Mouse (Mus musculus) ES-CJ7 (cell line): ENCODE data around the gene Ebf1.

ENCODE experiments used
- DNase-seq: peaks from one replicate; pipeline ENCODE4 v3.0.0; 2011; ENCODE audit warnings: low read depth, low spot score

Gene Ebf1

DNA sequence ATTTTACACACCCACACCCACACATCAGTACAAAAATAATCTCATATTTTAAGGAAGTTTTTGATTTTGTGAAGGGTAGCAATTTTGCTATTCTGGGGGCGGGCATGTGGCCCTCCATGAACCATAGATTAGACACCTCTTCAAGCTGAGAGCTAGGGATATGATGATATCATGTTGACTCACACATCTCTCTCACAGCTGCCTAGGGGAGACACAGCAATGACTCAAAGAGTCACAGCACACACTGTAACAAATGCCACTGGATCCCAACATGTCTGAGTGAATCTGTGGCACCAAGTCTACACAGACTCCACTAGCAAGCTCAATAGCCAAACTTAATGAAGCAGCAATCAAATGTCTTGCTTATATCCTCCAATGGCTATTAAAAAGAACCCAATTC is 395.0 kb downstream of the Ebf1 start:
- DNase-seq, result no peak

DNA sequence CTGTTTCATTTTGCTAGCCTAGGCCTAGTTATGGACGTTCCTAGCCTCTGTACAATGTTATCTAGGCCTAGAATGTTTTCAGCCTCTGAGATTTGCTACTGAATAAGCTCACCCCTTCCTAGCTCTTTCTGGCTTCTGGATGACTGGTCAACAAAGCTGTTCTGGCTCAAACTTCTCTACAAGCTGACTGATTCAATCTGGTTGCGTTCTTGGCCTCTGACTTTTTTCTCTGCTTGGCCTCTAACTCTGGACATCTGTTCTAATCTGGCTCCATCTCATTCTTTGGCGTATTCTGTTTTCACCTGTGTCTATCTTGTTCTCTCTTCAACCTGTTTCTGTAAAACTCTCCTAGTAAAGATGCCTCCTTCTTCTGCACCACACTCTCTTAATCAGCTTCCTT is 400.4 kb downstream of the Ebf1 start:
- DNase-seq, result no peak

DNA sequence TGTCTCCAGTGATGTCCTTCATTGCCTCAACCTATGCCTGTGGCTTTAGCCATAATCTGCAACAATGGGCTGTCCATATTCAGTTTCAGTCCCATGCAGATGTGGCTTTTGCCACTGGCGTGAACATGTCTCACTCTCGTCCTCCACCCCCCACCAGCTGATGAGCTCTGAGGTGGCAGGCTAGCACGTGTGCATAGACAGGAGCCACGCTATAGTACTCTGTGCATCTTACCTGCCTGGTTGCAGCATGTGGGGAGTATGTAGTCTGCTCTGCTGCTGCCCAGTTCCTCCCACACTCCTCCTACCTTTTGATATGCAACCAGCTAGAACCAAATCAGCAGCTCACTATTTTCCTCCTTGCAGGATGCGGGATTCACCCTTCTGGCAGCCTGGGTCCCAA is 408.9 kb downstream of the Ebf1 start:
- no peak for DNase-seq

DNA sequence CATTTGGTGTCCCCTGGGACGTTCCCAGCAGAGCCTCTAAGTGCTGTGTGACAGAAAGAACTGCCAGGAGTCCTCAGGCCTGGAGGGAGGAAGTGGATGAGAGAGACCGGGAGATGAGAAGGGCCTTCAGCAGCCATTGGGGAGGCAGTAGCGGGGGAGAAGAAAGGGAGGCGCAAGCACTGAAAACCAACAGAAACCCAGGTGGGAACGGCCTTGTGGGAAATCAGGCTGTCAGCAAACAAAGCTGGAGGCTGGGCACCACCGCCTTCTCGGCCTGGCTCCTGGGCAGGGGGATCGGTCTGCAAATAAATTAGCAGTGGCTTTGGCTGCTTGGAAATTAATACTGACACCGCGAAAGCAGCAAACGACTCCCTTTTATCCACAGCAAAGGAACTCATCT is 409.6 kb downstream of the Ebf1 start:
- no peak for DNase-seq

DNA sequence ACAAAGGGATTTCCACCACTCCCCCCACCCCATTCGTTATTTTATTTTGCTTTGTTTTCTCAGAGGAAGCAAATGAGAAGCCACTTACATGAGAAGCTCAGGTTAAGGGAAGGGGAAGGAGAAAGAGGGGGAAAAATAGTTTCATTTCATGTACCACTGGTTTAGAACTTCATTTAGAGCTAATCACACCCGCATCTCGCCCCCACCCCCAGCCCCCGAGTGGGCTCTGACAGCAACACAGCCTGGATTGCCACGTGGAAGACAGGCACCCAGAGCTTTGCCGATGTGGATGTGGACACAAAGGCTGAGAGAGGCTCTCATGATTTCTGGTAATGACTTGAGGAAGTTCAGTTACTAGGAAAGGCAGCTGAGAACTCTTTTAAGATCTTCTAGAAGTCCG is 410.0 kb downstream of the Ebf1 start:
- DNase-seq, result no peak

DNA sequence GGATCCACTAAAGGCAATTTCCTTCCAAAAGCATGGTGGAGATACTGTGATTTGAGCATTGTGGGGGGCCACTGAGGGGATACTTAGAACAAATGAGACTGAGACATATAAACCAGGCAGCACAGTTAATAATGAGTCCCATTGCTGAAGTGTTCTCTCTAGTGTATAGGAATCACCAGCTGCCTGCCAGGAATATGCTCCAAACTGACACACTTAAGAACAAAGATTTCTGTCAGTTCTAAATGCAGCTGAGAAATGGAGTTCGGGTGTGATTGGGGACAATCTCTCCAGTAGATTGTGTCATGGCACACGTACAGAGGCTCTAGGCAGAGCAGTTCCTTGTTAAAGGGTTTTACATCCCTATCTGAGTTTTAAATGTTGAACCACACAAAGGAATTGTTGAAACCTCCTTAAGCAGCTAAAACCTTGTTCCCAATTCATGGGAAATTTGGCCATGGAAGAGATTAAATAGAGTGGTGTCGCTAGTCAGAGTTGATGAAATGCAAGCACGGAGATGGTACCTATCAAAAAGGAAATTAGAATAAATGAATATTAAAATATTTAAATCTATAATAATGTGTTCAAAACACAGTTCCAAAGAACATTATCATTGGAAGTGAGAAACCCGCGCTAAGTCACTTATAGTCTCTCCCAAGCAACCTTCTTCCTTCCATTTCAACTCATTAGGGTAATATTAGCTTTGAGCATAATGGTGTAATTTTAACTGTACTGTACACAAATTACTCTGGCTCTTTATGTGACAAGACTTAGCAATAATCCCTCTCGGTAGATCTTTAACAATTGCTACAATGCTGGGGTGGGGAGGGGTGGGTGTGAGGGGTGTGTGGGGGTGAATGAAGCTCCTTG is 438.9 kb downstream of the Ebf1 start:
- DNase-seq, result no peak
